Mouse (Mus musculus): ENCODE results near the gene Dmrta2. TPM values are rescaled to one million over a fixed set of nuclear protein-coding genes. Genes with fewer than 3 reads are reported as not detected.

Dmrta2 gene
- polyA plus RNA-seq (2015; fragmentation: Nextera tagmentation; extraction: Ambion mirVana): 2.3 and 2.4 TPM in 2 replicates

- Histone ChIP-seq H3K4me3 (replicated peaks; ENCODE audit: low read length) (peak within 1 kb of the TSS; percentile 53), H3K36me3 (ENCODE audit: control insufficient read depth, insufficient read depth) (no peaks in the 10 kb centered on the region), H3K27me3 (replicated peaks; ENCODE audit: control insufficient read depth, insufficient read depth, low read length) (peaks cover 55% of the 10 kb centered on the region), H3K4me2 (ENCODE audit: low read length) (peak within 1 kb of the TSS; percentile 63), H3K9ac (replicated peaks; ENCODE audit: low read depth, low read length) (peak within 1 kb of the TSS; percentile 69), H3K9me3 (ENCODE audit: control insufficient read depth, low read length) (peaks cover 2% of the 10 kb centered on the region; the same call in 1 of the 2 replicates), H3K27ac (ENCODE audit: low read length) (peak within 1 kb of the TSS; percentile 73), H3K4me1 (replicated peaks; ENCODE audit: control insufficient read depth, insufficient read depth, low read length) (peaks cover 42% of the 10 kb centered on the region)
- peak; percentile 89 for ATAC-seq
- under 1% methylated on average over 64 of the region's 64 CpGs for WGBS
Observed at GRCm38 (mm10) chr4:109977148-109978067, at the start of gene Dmrta2. TSS of gene Dmrta2 (plus strand) at chr4:109978053.

GRCm38 (mm10) chr4:109929058-109929457, 48.8 kb upstream of the Dmrta2 start:
- H3K4me3 ChIP-seq (replicated peaks; ENCODE audit: low read length): no peak overlapping the region
- H3K4me1 ChIP-seq (replicated peaks; ENCODE audit: control insufficient read depth, insufficient read depth, low read length): no peaks in the 10 kb centered on the region
- no peak overlapping the region for H3K9ac ChIP-seq (replicated peaks; ENCODE audit: low read depth, low read length)
- H3K4me2 ChIP-seq (ENCODE audit: low read length): no peak overlapping the region
- no peaks in the 10 kb centered on the region for H3K36me3 ChIP-seq (ENCODE audit: control insufficient read depth, insufficient read depth)
- no peak for ATAC-seq
- WGBS: 82% methylated on average over 1 of the region's 1 CpGs
- H3K27ac ChIP-seq (ENCODE audit: low read length): no peak overlapping the region
- H3K9me3 ChIP-seq (ENCODE audit: control insufficient read depth, low read length): no peaks in the 10 kb centered on the region
- H3K27me3 ChIP-seq (replicated peaks; ENCODE audit: control insufficient read depth, insufficient read depth, low read length): no peaks in the 10 kb centered on the region

GRCm38 (mm10) chr4:109930445-109930844, 47.4 kb upstream of the Dmrta2 start:
- H3K4me3 ChIP-seq (replicated peaks; ENCODE audit: low read length): no peak overlapping the region
- ATAC-seq: no peak
- 0 out of 2 replicates have a peak, but pooled peaks cover 2% of the 10 kb centered on the region for H3K36me3 ChIP-seq (ENCODE audit: control insufficient read depth, insufficient read depth)
- no peaks in the 10 kb centered on the region for H3K27me3 ChIP-seq (replicated peaks; ENCODE audit: control insufficient read depth, insufficient read depth, low read length)
- H3K4me1 ChIP-seq (replicated peaks; ENCODE audit: control insufficient read depth, insufficient read depth, low read length): no peaks in the 10 kb centered on the region
- H3K9ac ChIP-seq (replicated peaks; ENCODE audit: low read depth, low read length): no peak overlapping the region
- WGBS: 95% methylated on average over 1 of the region's 1 CpGs
- no peak overlapping the region for H3K4me2 ChIP-seq (ENCODE audit: low read length)
- H3K9me3 ChIP-seq (ENCODE audit: control insufficient read depth, low read length): no peaks in the 10 kb centered on the region
- H3K27ac ChIP-seq (ENCODE audit: low read length): no peak overlapping the region

GRCm38 (mm10) chr4:109930935-109931334, 46.9 kb upstream of the Dmrta2 start:
- H3K27me3 ChIP-seq (replicated peaks; ENCODE audit: control insufficient read depth, insufficient read depth, low read length): no peaks in the 10 kb centered on the region
- WGBS: 79% methylated on average over 1 of the region's 1 CpGs
- no peak overlapping the region for H3K4me2 ChIP-seq (ENCODE audit: low read length)
- no peak overlapping the region for H3K9ac ChIP-seq (replicated peaks; ENCODE audit: low read depth, low read length)
- no peaks in the 10 kb centered on the region for H3K9me3 ChIP-seq (ENCODE audit: control insufficient read depth, low read length)
- H3K4me3 ChIP-seq (replicated peaks; ENCODE audit: low read length): no peak overlapping the region
- H3K4me1 ChIP-seq (replicated peaks; ENCODE audit: control insufficient read depth, insufficient read depth, low read length): no peaks in the 10 kb centered on the region
- no peak overlapping the region for H3K27ac ChIP-seq (ENCODE audit: low read length)
- ATAC-seq: no peak
- 0 out of 2 replicates have a peak, but pooled peaks cover 4% of the 10 kb centered on the region for H3K36me3 ChIP-seq (ENCODE audit: control insufficient read depth, insufficient read depth)

GRCm38 (mm10) chr4:109936557-109936956, 41.3 kb upstream of the Dmrta2 start:
- Histone ChIP-seq H3K4me3 (replicated peaks; ENCODE audit: low read length) (no peak overlapping the region), H3K4me2 (ENCODE audit: low read length) (no peak overlapping the region), H3K4me1 (replicated peaks; ENCODE audit: control insufficient read depth, insufficient read depth, low read length) (no peaks in the 10 kb centered on the region), H3K9me3 (ENCODE audit: control insufficient read depth, low read length) (no peaks in the 10 kb centered on the region), H3K36me3 (ENCODE audit: control insufficient read depth, insufficient read depth) (0 out of 2 replicates have a peak, but pooled peaks cover 4% of the 10 kb centered on the region), H3K9ac (replicated peaks; ENCODE audit: low read depth, low read length) (no peak overlapping the region), H3K27ac (ENCODE audit: low read length) (no peak overlapping the region), H3K27me3 (replicated peaks; ENCODE audit: control insufficient read depth, insufficient read depth, low read length) (no peaks in the 10 kb centered on the region)
- no peak for ATAC-seq
- 97% methylated on average over 3 of the region's 3 CpGs for WGBS

- H3K4me3 ChIP-seq (replicated peaks; ENCODE audit: low read length): no peak overlapping the region
- H3K9me3 ChIP-seq (ENCODE audit: control insufficient read depth, low read length): no peaks in the 10 kb centered on the region
- 0 out of 2 replicates have a peak, but pooled peaks cover 4% of the 10 kb centered on the region for H3K36me3 ChIP-seq (ENCODE audit: control insufficient read depth, insufficient read depth)
- H3K4me1 ChIP-seq (replicated peaks; ENCODE audit: control insufficient read depth, insufficient read depth, low read length): no peaks in the 10 kb centered on the region
- H3K4me2 ChIP-seq (ENCODE audit: low read length): no peak overlapping the region
- H3K27me3 ChIP-seq (replicated peaks; ENCODE audit: control insufficient read depth, insufficient read depth, low read length): no peaks in the 10 kb centered on the region
- H3K27ac ChIP-seq (ENCODE audit: low read length): no peak overlapping the region
- ATAC-seq: 0 out of 2 replicates have a peak, but pooled peaks have one; percentile 31
- no peak overlapping the region for H3K9ac ChIP-seq (replicated peaks; ENCODE audit: low read depth, low read length)
Observed at GRCm38 (mm10) chr4:109939291-109939690, 38.6 kb upstream of the Dmrta2 start.

GRCm38 (mm10) chr4:109945554-109945953, 32.3 kb upstream of the Dmrta2 start:
- Histone ChIP-seq H3K36me3 (ENCODE audit: control insufficient read depth, insufficient read depth) (no peaks in the 10 kb centered on the region), H3K27ac (ENCODE audit: low read length) (no peak overlapping the region), H3K4me3 (replicated peaks; ENCODE audit: low read length) (no peak overlapping the region), H3K9me3 (ENCODE audit: control insufficient read depth, low read length) (no peaks in the 10 kb centered on the region), H3K4me2 (ENCODE audit: low read length) (no peak overlapping the region), H3K9ac (replicated peaks; ENCODE audit: low read depth, low read length) (no peak overlapping the region), H3K27me3 (replicated peaks; ENCODE audit: control insufficient read depth, insufficient read depth, low read length) (no peaks in the 10 kb centered on the region), H3K4me1 (replicated peaks; ENCODE audit: control insufficient read depth, insufficient read depth, low read length) (no peaks in the 10 kb centered on the region)
- ATAC-seq: no peak
- WGBS: 93% methylated on average over 1 of the region's 1 CpGs

- H3K4me2 ChIP-seq (ENCODE audit: low read length): no peak overlapping the region
- H3K36me3 ChIP-seq (ENCODE audit: control insufficient read depth, insufficient read depth): no peaks in the 10 kb centered on the region
- WGBS: 97% methylated on average over 3 of the region's 3 CpGs
- no peak overlapping the region for H3K27ac ChIP-seq (ENCODE audit: low read length)
- H3K27me3 ChIP-seq (replicated peaks; ENCODE audit: control insufficient read depth, insufficient read depth, low read length): no peaks in the 10 kb centered on the region
- H3K9ac ChIP-seq (replicated peaks; ENCODE audit: low read depth, low read length): no peak overlapping the region
- H3K9me3 ChIP-seq (ENCODE audit: control insufficient read depth, low read length): no peaks in the 10 kb centered on the region
- no peaks in the 10 kb centered on the region for H3K4me1 ChIP-seq (replicated peaks; ENCODE audit: control insufficient read depth, insufficient read depth, low read length)
- no peak for ATAC-seq
- H3K4me3 ChIP-seq (replicated peaks; ENCODE audit: low read length): no peak overlapping the region
Observed at GRCm38 (mm10) chr4:109949307-109949706, 28.5 kb upstream of the Dmrta2 start.

- WGBS: 80% methylated on average over 1 of the region's 1 CpGs
- H3K9ac ChIP-seq (replicated peaks; ENCODE audit: low read depth, low read length): no peak overlapping the region
Observed at GRCm38 (mm10) chr4:109953509-109953908, 24.3 kb upstream of the Dmrta2 start.

More at GRCm38 (mm10) chr4:109953509-109953908, 24.3 kb upstream of the Dmrta2 start:
- H3K9me3 ChIP-seq (ENCODE audit: control insufficient read depth, low read length): no peaks in the 10 kb centered on the region
- H3K27me3 ChIP-seq (replicated peaks; ENCODE audit: control insufficient read depth, insufficient read depth, low read length): no peaks in the 10 kb centered on the region
- H3K4me3 ChIP-seq (replicated peaks; ENCODE audit: low read length): no peak overlapping the region
- no peak overlapping the region for H3K27ac ChIP-seq (ENCODE audit: low read length)
- H3K4me2 ChIP-seq (ENCODE audit: low read length): no peak overlapping the region
- no peak for ATAC-seq
- H3K4me1 ChIP-seq (replicated peaks; ENCODE audit: control insufficient read depth, insufficient read depth, low read length): no peaks in the 10 kb centered on the region
- H3K36me3 ChIP-seq (ENCODE audit: control insufficient read depth, insufficient read depth): no peaks in the 10 kb centered on the region

Data from forebrain, embryonic 16.5 days (tissue).